Mouse (Mus musculus) lung, postnatal 14 days (tissue): ENCODE measurements around the gene Golph3.
A peak's percentile ranks its signal among the peaks of the same experiment; 100 is the strongest.
"Not testable (repeated sequence)": the region's sequence is repeated elsewhere in the genome, so short reads cannot be mapped to it uniquely, and the experiment has no call there.

Experiments used
- DNase-seq: peaks from one replicate; pipeline ENCODE4 v3.0.0; 2021

Gene Golph3

DNA sequence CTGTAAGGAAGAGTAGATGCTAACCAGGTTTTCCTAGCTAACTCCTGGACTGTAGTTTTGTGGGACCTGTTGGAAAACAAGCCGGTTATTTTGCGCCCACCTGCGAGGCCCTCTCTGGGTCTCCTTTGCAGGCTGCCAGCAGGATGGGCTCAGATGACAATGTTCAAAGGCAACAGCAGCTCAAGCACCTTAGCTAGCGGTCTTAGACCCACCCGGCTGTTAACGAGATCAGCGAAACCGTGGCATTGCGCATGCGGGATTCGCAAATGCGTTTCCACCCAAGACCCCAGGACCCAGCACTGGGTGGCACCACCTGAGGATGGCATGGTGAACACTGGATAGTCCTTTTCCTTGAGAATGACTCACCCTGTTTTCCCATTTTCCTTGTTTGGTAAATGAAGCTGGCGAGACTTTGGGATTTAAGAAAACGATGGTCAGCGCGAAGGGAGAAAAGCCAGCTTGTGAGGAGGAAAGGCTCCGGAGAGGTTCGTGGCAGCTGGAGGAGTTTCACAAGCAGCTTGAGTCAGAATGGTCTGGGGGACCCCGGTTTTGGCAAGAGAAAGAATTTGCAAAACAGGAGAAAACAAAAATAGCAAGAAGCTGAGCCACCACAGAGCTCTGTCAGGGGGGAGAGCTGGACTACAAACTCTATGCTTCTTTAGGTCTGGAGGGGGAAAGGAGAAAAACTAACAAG lies 39.4 kb downstream of the Golph3 start:
- no peak for DNase-seq

DNA sequence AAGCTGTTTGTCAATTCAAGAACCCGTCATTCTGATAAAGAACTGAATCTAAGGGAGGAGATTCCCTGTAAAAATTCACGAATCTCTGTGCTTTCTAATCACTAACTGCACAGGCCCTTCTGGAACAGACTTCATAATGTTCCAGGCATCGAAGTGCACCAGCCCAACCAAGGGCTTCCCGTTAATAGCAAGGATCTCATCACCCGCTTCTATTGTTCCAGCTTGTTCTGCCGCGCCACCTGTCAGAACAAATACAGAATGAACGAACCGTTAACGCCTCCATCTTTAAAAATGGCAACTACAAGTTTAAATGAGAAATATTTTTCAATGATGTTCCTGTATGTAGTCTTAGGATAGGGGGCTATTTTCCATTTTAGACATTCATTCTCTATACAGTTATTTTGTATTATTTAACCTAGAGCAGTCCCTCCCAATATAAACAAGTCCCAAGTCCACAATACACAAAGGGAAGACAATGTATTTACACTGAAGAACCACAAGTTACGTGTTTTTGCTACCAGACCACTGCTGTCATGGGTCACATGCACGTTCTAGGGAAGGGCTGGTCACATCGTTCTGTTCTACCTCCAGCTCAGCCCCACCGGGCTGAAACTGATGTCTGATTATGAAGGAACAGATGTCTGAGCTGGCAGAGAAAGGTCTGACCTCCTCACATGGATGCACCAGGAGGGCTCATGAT lies 40.9 kb downstream of the Golph3 start:
- DNase-seq: no peak

DNA sequence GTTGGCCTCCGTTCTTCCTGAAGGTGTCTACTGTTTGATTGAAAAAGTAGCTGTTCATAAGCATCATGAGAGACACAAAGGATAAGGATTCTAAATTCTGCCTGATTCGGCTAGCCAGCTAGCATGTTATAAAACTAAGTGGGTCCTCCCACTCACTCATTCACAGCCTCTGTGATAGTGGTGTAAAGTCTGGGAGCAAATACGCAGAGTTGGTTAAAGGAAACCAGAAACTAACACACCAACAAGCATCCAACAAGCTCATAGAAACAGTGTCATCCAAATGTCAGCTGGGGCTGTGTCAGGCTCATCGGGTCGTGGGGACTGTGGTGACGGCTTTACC lies 41.4 kb downstream of the Golph3 start:
- no peak for DNase-seq

DNA sequence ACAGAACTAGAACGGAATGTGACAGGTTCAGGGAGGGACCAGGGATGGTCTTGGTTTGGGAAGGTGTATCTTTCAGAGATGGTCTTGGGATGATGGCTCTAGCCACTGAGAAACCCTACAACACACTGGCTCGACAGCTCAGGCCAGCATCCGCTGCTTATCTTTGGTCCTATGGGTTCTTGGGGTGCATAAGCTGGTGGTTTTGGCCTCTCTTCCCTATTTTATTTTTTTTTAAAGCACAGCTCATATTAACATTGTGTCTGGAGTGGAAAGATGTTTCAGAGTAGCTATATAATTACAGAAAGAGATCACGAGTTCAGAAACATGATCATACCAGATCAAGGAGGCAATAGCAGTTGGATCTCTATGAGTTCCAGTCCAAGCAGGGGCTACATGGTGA lies 42.8 kb downstream of the Golph3 start:
- DNase-seq: no peak

DNA sequence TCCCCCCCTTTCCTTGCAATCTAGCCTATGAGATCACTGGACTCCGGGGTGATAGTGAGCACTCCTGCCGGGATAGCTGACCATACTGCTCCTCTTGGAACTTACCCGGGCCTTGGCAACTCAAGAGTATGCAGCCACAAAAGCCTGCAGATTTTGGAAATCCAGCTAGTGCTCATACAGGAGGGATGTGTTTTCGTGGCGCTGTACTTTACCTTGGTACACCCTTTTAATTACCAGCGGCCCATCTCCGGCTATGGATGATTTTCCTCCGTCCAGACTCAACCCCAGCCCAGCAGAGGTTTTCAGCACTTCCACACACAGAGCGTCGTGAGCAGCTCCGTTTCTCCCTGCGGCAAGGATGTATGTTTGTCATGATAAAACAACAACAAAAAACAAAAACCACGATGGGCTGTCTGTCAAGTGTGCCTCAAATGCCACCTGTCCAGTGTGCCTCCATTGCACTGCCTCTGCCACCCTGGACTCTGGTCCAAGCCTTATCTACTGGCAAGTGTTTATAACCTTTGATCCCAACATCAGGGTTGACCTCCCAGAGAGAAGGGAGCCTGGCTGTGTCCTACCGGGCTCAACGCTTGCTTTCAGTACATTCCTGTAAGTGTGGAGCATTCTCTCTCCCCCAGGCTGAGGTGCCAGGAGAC lies 44.3 kb downstream of the Golph3 start:
- DNase-seq: no peak

DNA sequence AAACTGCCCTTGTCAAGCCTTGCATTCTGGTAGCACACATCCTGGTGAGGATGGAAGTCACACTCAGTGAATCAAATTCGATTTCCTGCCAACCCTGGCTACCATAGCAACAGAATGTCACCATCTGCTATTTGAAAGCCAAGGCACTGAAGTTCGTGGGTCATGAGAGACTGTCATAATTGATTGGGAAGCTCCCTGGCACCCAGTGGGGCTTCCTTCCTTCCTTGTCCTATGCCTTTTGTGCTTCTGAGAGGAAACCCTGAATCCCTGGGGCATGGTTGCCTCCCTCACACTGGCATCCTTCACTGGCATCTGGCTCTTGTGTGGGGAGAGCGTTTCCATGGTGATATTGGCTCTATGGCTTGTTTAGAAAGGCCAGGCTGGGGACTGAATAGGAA lies 44.8 kb downstream of the Golph3 start:
- DNase-seq: no peak

DNA sequence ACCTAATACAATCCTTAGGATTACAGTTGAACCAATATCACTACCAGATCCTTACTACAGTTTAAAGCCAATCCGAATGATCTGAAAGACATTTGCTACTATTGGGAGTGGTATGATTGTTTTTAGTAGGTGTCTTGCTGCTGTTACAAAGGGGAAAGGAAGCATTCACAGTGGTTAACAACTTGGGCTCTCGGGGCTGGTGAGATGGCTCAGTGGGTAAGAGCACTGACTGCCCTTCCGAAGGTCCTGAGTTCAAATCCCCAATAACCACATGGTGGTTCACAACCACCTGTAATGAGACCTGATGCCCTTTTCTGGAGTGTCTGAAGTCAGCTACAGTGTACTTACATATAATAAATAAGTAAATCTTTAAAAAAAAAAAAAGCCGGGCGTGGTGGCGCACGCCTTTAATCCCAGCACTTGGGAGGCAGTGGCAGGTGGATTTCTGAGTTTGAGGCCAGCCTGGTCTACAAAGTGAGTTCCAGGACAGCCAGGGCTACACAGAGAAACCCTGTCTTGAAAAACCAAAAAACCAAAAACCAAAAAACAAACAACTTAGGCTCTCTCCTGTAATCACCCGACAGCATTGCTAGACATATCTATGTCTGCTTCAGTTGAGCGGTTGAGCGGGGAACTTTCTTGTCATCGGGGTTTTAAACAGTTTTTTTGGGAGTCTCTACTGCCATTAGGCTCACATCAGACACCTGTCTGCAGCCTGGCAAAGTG lies 45.5 kb downstream of the Golph3 start:
- not testable (repeated sequence) for DNase-seq

DNA sequence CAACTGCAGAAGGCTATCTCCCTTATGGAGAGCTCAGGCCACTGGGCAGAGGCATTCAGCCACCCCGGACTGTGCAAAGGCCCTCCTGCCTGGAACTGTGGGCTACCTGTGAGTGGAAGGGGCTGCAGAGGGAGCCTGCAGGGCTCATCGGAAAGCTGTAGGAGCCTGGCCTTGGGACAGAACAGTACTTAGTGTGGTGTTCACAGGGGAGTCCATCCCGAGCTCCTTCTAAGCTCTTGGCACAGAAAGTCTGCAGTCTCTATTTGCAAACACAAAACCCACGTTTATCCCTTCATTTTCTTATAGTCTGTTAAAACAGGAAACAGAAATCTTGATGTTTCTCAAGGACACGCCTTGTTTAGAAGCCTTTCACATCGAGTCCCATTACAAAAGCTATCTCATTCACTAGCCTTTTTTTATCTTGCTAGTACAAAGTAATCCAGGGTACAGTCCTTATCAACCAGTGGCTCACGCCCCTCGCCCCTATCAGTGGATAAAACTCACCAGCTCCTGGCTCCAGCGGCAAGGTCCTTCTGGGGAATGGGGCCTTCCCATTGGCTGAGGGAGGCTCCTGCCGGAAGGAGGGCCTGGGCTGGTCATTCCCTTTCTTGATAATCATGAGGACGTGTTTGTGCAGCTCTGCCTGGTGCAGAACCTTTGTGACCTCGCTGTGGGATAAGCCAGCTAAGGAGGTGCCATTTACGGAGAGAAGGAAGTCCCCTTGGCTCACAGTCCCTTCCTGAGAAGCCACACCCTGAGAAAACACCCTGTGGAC lies 46.2 kb downstream of the Golph3 start:
- DNase-seq: peak; percentile 16

DNA sequence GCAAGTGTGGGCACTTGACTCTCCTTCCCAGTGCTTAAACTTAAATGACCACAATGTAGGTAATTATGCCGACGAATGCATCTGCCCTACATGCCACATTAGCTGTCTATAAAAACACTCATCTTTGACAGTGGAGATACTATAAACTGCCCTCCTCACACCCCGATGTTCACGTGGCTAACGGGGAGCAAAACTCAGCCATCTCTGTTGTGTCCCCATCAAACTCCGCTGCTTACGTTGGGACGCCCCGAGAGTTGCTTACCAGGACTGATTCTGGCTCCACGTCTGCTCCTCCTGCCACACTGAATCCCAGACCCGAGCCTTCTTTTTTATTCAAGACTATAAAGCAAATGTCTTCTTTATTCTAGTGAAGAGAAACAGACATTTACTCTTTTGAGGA lies 47.1 kb downstream of the Golph3 start:
- no peak for DNase-seq

DNA sequence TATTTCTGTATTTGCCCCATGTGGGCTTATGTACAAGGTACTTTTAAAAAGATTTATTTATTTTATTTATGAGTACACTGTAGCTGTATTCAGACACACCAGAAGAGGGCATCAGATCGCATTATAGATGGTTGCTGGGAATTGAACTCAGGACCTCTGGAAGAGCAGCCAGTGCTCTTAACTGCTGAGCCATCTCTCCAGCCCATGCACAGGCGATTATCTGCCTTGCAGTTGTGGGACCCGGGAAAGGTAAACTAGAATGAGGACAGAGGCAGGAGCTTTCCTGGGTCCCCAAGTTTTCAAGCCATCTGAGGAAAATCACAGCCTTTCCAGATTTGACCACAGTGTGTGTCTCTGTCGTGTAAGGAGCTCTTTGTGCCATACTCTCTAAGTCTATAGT lies 47.6 kb downstream of the Golph3 start:
- DNase-seq: no peak

DNA sequence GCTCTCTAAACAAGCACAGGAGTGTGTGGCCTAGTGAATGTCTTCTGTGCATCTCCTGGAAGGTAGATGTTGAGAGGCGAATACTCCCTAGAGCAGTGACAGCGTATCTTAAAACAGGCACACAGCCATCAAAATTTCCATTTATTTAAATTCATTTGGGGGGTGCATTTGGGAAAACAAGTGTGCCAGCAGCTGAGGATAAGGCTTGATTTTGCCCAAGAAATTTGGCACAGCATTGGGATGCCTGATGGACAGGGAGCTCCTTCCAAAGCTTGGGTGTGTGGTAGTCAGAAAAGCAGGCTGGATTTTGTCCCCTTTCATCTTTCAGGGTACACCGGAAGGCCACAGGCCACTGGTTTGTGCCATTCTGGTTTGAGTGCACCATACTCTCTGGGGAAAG lies 48.8 kb downstream of the Golph3 start:
- no peak for DNase-seq

DNA sequence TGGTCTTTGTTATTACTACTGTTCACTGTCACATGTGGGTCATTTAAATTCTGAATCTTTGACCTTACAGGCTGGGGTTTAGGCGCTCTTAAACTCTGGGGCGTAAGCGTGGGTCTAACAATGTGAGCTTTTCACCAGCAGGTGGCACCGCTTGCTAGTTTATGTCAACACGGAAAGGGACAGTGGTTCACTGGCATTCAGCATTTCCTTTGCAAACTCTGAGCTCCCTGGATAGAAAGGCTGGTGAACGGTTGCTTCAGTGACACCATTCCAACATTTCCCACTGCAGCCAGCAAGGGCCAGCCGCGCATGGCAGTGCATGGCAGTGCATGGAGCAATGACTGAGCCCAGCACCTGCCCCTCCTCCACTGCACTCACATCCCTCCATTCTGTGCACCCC lies 49.9 kb downstream of the Golph3 start:
- peak; percentile 82 for DNase-seq

DNA sequence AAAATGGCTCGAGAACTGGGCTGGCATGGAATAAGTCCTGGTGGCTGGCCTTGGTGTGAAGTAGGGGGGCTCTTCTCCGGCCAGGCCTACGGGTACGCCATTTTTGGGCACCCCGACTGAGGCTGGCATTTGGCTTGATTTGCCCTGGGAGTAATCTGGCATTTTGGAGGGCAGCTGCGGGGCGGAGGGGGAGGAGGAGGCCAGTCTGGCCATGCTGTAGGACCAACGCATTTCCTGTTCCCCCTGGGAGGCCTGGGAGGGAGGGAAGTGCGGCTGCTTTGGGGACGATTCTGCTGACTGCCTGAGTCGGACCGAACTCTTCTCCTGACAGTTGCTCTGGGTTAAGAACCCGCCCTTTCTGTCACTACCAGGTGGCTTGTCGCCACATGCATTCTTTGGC lies 52.2 kb downstream of the Golph3 start:
- no peak for DNase-seq

DNA sequence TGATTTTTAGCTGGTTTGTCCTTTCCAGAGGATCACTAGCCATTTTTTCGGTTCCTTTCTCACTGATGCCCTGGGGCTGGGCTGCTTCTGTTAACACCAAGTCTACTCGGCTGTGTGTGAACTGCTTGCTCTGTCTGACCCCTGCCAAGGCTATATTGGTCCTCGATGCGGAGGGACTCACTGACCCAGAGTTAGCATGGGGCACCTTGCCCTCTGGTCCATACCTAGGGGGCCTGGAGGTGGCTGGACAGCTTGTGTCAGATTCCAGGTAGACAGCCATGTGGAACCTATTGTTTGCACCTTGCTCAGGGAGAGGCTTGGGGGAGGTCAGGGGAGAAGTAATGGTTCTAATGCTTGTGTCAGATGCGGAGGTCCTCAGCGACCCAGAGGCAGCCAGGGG lies 52.7 kb downstream of the Golph3 start:
- DNase-seq: no peak

DNA sequence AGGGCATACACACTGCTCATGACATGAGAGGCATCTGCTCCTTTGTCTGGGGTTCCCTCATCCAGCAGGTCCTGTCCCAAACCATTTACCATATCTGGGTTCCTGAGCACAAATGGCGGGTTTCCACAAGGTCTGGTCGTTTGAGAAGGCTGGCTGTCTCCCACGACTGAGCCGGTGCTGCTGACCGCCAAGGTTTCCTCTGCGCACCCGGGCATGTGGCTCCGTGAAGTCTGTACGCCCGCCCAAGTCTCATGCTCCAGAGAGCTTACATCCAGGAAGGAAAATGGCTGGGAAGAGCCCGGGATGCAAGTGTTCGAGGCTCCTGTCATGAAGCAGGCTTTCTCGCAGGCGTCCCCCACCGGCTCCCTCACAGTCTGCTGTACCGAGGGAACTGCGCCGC lies 53.7 kb downstream of the Golph3 start:
- no peak for DNase-seq

DNA sequence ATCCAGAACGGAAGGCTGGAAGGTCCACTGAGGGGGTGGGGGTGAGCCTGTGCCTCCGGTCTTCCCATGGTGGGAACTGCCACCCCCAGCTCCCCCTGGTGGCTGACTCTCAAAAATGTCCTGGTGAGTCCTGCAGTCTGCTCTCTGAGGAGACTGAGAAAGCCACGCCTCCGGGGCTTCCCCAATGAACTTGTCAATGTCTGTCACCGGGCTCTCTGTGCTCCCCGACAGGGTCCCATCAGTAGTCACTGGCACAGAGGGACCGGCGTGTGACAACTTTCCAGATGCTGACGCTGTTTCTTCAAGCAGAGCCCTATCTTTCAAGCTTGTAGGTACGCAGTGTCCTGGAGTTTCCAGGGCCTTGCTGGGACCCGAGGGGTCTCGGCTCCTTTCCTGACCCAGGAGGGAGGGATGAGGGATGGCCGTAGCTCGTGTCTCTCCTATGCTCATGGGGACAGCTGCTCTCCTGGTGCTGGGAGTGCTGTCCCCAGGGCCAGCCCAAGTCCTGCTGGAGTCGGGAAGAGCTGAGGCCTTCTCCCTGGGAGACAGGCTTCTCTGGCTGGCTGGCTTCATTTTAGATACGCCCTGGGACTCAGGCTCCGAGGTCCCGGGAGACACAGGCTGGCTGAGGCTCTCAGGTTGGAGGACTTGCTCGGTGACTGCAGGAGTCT lies 54.5 kb downstream of the Golph3 start:
- DNase-seq: peak; percentile 92

DNA sequence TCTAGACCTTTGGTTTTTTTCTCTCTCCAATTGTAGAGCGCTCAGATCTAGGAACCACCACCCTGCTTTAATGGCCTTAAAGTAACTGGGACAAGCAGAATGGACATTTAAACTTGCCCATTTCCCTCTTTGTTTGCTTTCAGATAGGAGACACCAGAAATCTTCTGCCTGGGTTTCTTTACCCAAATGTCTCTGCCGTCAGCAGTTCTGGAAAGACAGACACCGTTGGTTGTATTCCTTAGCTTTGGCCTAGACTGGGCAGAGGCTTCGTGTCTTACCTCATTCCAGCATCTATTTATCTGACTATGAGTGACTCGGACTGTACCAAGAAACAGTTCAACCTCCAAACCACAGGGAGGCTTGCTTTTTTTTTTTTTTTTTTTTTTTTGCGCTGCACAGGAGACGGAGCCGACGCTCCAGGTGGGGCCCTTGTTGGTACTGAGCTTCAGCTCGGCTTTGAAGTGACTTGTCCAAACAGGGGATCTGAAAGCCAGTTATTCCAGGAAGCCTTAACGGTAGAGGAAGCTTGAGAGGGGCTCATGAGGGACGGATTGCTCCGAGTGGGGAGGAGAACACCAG lies 55.3 kb downstream of the Golph3 start:
- DNase-seq: no peak

DNA sequence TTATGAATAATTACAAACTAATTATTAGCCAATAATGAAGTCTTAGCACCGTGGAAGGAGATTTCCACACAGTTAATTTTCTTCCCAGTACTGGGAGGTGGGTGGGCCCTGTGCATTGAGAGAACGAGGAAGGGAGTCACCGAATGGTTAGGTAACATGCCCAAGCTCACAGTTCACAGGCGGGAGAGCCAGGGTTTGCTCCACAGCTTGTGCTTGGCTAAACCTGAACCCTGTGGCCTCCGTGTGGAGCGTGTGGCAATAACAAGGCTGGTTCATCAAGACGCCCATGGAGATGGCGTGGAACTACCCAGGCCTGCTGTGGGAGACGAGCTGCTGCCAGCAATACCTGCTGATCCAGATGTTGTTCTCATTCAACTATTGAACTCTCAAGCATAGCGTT lies 56.5 kb downstream of the Golph3 start:
- no peak for DNase-seq

DNA sequence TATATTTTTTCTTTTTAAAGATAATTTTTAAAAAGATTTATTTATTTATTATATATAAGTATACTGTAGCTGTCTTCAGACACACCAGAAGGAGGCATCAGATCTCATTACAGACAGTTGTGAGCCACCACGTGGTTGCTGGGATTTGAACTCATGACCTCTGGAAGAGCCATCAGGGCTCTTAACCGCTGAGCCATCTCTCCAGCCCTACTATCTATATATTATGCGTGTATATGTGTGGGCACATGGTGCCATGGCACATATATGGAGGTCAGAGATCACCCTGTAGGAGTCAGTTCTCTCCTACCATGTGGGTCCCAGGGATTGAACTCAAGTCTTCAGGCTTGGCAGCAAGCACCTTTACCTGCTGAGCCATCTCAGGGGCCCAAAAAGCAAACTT lies 58.8 kb downstream of the Golph3 start:
- no peak for DNase-seq

DNA sequence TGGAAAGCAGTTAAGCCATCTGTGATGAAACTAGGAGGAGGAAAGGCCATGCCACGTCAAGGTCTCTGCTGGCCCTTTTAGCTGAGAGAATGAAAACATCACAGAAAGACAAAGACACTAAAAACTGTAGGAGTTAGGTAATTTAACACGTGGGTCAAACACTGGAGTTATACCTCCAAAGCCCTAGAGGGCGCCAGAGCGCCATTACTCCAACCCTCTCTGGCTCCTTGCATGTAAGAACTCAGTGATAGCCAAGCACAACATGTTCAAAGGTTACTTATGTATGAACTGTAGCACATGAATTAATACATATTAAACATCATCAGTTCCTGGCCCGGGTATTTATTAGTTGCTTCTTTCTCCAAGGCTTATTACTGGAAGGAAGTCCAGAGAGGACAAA lies 59.3 kb downstream of the Golph3 start:
- peak; percentile 62 for DNase-seq

DNA sequence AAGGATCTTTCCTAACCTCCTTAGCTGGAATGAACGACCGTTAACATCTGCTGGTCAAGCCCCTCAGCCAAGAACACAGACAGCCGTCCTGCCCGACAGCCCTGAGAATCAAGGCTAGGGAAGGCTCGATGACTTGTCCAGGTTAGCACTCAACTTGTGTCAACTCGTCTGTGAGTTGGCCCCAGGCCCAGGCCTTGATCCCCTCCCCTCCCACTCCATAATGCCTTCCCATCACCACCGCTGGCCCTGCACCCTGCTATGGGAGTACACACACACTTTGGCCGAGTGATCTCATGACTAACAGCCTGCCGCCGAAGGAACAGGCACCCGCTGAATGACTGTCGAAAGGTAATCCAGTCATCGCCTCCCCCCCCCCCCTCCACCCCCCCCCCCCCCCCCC lies 63.4 kb downstream of the Golph3 start:
- DNase-seq: no peak
